9 mouse cellular contexts compared by ENCODE assay signal in genomic region chr4:89309996-89310395, GRCm38 (mm10). TPM values are rescaled to one million over a fixed set of nuclear protein-coding genes. Genes with fewer than 3 reads are reported as not detected.
DNase-seq lines count a peak whose midpoint lies in the region; ATAC-seq and TF ChIP-seq lines count a peak whose summit lies in the region.
"Had no signal": no experiment of that assay in that cellular context is flagged by ENCODE, and none has a peak within 500 bp of the region (broad histone marks: within the 10 kb centered on the region; RNA-seq: fewer than 3 reads in every experiment).

No protein-coding gene starts in this region.

- no peaks in the 10 kb centered on the region for H3K36me3 ChIP-seq in heart, embryonic 14.5 days (ENCODE audit: control insufficient read depth, insufficient read depth, low read length)
- no peaks in the 10 kb centered on the region for H3K36me3 ChIP-seq in E14TG2a.4 (ENCODE audit: insufficient read depth, low read length)
- no peaks in the 10 kb centered on the region for H3K36me3 ChIP-seq in forebrain, embryonic 13.5 days (ENCODE audit: poor library complexity, severe bottlenecking)
- H3K36me3 ChIP-seq in liver, embryonic 15.5 days (replicated peaks): no peaks in the 10 kb centered on the region

- no peak overlapping the region for H3K27ac ChIP-seq in heart, embryonic 14.5 days (replicated peaks in 1 of 2; ENCODE audit: control insufficient read depth in 1 of 2, insufficient read depth in 1 of 2, low read depth in 2 of 2, low read length in 2 of 2)
- no peak overlapping the region for H3K27ac ChIP-seq in forebrain, embryonic 13.5 days
- H3K27ac ChIP-seq in liver, embryonic 15.5 days (replicated peaks): no peak overlapping the region

- no peaks in the 10 kb centered on the region; a peak in 2 of 4 replicates for H3K4me1 ChIP-seq in heart, embryonic 14.5 days (ENCODE audit: control insufficient read depth in 2 of 2, insufficient read depth in 2 of 2, low read length in 2 of 2)
- peaks cover 25% of the 10 kb centered on the region for H3K4me1 ChIP-seq in E14TG2a.4 (replicated peaks; ENCODE audit: low read depth, low read length)
- peaks cover 9% of the 10 kb centered on the region for H3K4me1 ChIP-seq in forebrain, embryonic 13.5 days
- peaks cover 12% of the 10 kb centered on the region for H3K4me1 ChIP-seq in liver, embryonic 15.5 days (replicated peaks)

- no peak for ATAC-seq in heart, embryonic 14.5 days (ENCODE audit: insufficient number of reproducible peaks, insufficient read depth, low FRiP score, low read depth)
- no peak for ATAC-seq in forebrain, embryonic 13.5 days
- ATAC-seq in liver, embryonic 15.5 days (ENCODE audit: insufficient read depth): no peak

- peak overlapping the region; percentile 97 for H3K4me2 ChIP-seq in heart, embryonic 14.5 days (ENCODE audit: low read length)
- H3K4me2 ChIP-seq in forebrain, embryonic 13.5 days: peak overlapping the region; percentile 94
- H3K4me2 ChIP-seq in liver, embryonic 15.5 days: peak overlapping the region; percentile 92

- TF ChIP-seq CTCF in E14TG2a.4 (conservative IDR thresholded peaks at IDR 0.05; ENCODE audit: low read length): no peak

- H3K4me3 ChIP-seq in heart, embryonic 14.5 days (ENCODE audit: control insufficient read depth in 1 of 2, insufficient read depth in 1 of 2, low read depth in 1 of 2, low read length in 2 of 2): peak overlapping the region; percentile 67
- H3K4me3 ChIP-seq in E14TG2a.4 (replicated peaks; ENCODE audit: low read length): peak overlapping the region; percentile 90
- H3K4me3 ChIP-seq in forebrain, embryonic 13.5 days: peak overlapping the region; percentile 51; the same call in 1 of the 2 replicates
- H3K4me3 ChIP-seq in liver, embryonic 15.5 days (replicated peaks): no peak overlapping the region

- no peak overlapping the region for H3K9ac ChIP-seq in heart, embryonic 14.5 days (ENCODE audit: low read length)
- no peak overlapping the region for H3K9ac ChIP-seq in forebrain, embryonic 13.5 days
- H3K9ac ChIP-seq in liver, embryonic 15.5 days: no peak overlapping the region

- DNase-seq in heart, adult 11 months: no peak
- DNase-seq in retina, embryonic 14.5 days (ENCODE audit: low spot score): no peak
- DNase-seq in MN1 (ENCODE audit: low spot score): no peak
- DNase-seq in layer of hippocampus, adult 8-10 months (ENCODE audit: low spot score in 2 of 2): no peak

- peaks cover 60% of the 10 kb centered on the region for H3K27me3 ChIP-seq in heart, embryonic 14.5 days (ENCODE audit: control insufficient read depth, insufficient read depth, low read length)
- H3K27me3 ChIP-seq in E14TG2a.4 (ENCODE audit: insufficient read depth, low read length): peaks cover 55% of the 10 kb centered on the region
- H3K27me3 ChIP-seq in forebrain, embryonic 13.5 days: peaks cover 94% of the 10 kb centered on the region
- peaks cover 88% of the 10 kb centered on the region for H3K27me3 ChIP-seq in liver, embryonic 15.5 days
- H3K27me3 ChIP-seq: CH12.LX had no signal

- no peaks in the 10 kb centered on the region for H3K9me3 ChIP-seq in heart, embryonic 14.5 days (ENCODE audit: control insufficient read depth, low read length)
- H3K9me3 ChIP-seq in E14TG2a.4 (ENCODE audit: low read length): no peaks in the 10 kb centered on the region
- no peaks in the 10 kb centered on the region; the same call in 1 of the 2 replicates for H3K9me3 ChIP-seq in forebrain, embryonic 13.5 days (replicated peaks)
- no peaks in the 10 kb centered on the region for H3K9me3 ChIP-seq in liver, embryonic 15.5 days (replicated peaks)

- WGBS in heart, embryonic 14.5 days: 2% methylated on average over 11 of the region's 11 CpGs
- WGBS in forebrain, embryonic 13.5 days: under 1% methylated on average over 11 of the region's 11 CpGs
- WGBS in liver, embryonic 15.5 days (ENCODE audit: insufficient replicate concordance): 4% methylated on average over 11 of the region's 11 CpGs

RNA-seq across cellular contexts. Expression of gene Cdkn2b, which starts 0.8 kb away (rescaled TPM):
- 1.2 and 1.3 TPM in 2 replicates for polyA plus RNA-seq in heart, embryonic 14.5 days (2014; fragmentation: Nextera tagmentation; extraction: Ambion mirVana)
- polyA plus RNA-seq in forebrain, embryonic 13.5 days (2015; fragmentation: Nextera tagmentation; extraction: Ambion mirVana): 0.19 and 0.38 TPM in 2 replicates
- polyA plus RNA-seq in liver, embryonic 15.5 days (2015; fragmentation: Nextera tagmentation; extraction: Ambion mirVana): 0.14 TPM in 1 of 2 replicates, not detected in the other
- total RNA-seq in layer of hippocampus, adult 8-10 months (2022): 1 to 10 TPM; 1.3 to 2.1 (median 1.7) TPM
- total RNA-seq: CH12.LX had no signal

RNA-seq across cellular contexts. Expression of gene Cdkn2a, which starts 15.5 kb away (rescaled TPM):
- polyA plus RNA-seq in heart, embryonic 14.5 days (2014; fragmentation: Nextera tagmentation; extraction: Ambion mirVana): not detected in 2 replicates
- not detected in 2 replicates for polyA plus RNA-seq in forebrain, embryonic 13.5 days (2015; fragmentation: Nextera tagmentation; extraction: Ambion mirVana)
- polyA plus RNA-seq in liver, embryonic 15.5 days (2015; fragmentation: Nextera tagmentation; extraction: Ambion mirVana): not detected in 2 replicates
- total RNA-seq in layer of hippocampus, adult 8-10 months (2022): 1 to 10 TPM in 2 of 4 experiments, under 1 TPM in 1, not detected in 1; 0.62 to 1.4 (median 1.1) TPM
- total RNA-seq: CH12.LX had no signal
